Mouse (Mus musculus) thymus, postnatal 36 days (tissue): Measurements from ENCODE around the gene Alb.

ENCODE experiments used
- DNase-seq, 2 experiments: peaks; one replicate each; pipeline ENCODE4 v3.0.0; 2022; ENCODE audit warnings: mixed read lengths in 2 of 2

The Alb gene

DNA sequence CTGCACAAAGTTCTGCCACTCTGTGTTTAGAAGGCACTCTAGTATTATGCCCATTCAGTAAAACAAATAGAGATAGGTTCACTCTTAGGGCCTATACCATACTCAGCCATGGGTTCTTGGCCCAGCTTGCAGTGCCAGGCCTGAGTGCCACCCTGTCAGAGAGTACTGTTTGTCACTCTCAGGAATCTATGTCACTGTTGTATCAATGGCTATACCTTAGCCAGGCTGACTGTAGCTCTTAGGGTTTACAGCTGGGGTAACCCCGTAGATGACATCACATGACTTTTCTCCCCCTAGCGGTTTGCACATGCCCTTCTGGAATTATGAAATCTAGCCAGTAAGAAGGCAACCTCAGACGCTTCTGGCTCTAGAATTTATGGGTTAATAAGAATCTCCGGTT is 33.6 kb downstream of the Alb start:
- DNase-seq, result no peak

DNA sequence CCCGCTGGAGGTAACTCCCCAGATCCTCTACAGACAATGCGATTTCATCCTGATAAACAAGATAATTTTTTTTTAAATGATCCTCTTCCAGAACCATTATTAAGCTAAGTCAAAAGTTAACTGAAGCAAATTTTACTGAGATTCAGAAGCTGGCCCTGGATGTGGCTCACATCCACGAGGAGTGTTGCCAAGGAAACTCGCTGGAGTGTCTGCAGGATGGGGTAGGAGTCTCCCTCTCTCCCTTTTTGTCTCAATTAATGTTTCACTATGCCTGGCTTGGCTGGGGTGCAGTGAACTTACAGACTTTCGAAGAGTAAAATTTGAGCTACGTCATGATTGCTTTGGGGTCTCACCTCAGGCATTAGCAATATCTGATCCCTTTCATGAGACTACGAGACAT is 38.8 kb downstream of the Alb start:
- no peak for DNase-seq

GRCm38 (mm10) chr5:90500714-90501113 is 40.0 kb downstream of the Alb start:
- peak; percentile 62 to 75 for DNase-seq

GRCm38 (mm10) chr5:90501752-90502151 is 41.1 kb downstream of the Alb start:
- DNase-seq, result no peak

DNA sequence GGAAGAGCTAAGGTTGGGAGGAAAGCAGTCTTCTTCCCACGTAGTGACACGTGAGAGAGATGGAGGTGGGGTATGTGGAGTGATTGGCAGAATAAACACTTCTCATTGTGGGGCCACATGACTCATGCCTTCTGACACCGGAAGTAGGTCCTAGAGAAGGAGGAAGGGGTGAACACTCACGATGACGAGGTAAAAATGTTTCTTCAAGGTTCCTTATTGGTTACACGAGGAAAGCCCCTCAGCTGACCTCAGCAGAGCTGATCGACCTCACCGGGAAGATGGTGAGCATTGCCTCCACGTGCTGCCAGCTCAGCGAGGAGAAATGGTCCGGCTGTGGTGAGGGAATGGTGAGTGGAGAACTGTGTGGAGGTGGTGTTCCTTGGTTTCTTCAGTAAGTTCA is 44.0 kb downstream of the Alb start:
- no peak for DNase-seq

DNA sequence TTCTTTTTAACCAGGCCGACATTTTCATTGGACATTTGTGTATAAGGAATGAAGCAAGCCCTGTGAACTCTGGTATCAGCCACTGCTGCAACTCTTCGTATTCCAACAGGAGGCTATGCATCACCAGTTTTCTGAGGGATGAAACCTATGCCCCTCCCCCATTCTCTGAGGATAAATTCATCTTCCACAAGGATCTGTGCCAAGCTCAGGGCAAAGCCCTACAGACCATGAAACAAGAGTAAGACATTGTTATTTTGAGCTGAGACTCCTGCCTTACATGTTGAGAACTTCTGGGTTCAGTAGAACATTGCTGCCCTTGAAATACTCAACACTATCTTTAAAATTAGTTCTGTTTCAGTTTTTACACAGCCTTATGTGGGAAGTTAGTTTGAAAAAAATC is 45.8 kb downstream of the Alb start:
- no peak for DNase-seq

GRCm38 (mm10) chr5:90507411-90507949 is 46.8 kb downstream of the Alb start:
- no peak for DNase-seq

DNA sequence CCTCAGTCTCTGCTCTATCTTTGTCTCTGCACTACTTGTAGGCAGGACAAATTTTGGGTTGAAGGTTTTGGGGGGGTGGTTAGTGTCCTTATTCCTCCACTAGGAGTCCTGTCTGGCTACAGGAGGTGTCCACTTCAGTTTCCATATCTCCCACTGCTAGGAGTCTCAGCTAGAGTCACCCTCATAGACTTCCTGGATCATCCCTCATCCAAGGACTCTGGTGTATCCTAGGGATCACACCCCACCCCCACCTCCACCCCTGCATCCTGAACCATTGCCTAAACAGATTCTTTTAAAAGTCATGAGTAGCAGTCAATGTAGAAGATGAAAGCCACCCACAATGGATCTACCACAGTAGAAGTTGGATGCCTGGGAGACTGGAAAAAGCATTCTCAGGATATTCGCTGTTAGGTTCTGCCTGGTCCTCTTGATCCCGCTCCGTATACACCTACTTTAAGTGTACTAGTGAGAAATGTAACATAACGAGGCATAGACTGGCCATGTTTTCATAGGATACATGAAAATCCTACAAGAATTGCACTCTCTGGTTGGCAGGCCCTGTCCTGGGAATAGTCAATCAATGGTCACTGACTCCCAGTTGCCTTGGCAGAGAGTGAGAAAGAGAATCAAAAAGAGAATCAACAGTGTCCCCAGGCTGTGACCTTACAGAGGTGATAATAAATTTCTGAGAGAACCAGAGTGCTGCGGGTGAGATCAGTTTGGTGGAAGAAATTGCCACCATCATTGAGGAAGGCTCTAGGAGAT is 49.3 kb downstream of the Alb start:
- no peak for DNase-seq

DNA sequence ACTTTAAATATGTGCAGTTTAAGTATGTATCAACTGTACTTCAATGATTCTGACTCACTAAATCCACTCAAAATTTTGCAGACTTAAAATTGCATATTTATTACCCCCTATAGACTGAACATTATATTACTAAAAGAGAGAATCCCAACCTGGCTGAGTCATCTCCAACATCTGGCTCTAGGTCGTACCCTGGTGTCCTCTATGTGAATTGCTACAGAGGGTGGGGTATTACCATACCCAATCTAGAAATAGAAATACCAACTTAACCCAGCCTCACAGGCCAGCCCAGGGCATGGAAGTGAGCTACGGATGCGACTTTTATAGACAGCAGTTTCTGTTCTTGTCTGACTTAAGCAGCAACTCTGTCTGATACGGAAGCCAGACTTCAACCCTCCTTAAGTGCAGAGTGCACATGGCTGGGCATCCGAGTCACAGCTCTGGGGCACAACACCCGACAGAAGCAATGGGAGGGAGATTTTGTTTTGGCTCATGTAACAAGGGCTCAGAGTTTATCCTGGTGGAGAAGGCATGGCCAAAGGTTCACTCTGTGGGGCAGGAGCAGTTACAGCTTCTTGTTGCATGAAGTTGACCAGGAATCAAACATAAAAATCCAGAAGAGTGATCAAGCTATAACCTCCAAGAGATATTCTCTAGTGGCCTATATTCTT is 51.7 kb downstream of the Alb start:
- no peak for DNase-seq

GRCm38 (mm10) chr5:90515561-90515960 is 54.9 kb downstream of the Alb start:
- no peak for DNase-seq

DNA sequence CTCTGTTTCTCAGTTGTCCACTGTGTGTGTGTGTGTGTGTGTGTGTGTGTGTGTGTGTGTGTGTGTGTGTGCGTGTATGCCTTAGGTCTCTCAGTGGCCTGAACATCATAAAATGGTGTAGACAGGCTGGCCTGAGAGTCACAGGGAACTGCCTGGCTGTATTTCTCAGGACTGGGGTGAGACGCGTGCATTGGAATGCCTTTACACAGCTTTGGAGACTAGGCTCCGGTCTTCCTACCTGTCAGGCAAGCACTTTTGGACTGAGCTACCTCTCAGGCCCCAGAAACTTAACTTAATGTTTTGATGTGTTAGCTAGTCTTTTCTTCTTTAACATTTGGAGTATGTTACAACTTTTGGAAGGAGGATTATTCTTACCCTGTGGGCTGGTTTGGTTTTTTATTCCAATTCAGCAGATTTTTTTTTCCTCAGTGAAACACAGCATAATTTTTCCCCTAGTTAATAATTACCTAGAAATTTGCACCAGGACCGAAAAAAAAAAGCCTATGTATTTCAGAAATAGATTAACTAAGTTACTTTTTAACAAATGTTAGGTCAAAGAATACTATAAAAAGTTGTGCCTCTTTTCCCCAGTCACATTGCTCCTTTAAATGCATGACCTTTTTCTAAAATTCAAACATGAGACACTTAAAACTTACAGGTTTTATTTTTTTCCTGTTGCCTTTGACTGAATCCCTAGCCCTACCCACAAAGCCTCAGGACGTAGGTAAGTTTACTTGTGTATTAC is 57.8 kb downstream of the Alb start, which contains the start of gene Afm:
Gene Afm, plus strand, starts transcription at position 577 of the 745 bp plus-strand sequence.
- DNase-seq, result no peak
